Mouse (Mus musculus): ENCODE data around the gene S100a16. TPM values are rescaled to one million over a fixed set of nuclear protein-coding genes. Genes with fewer than 3 reads are reported as not detected.

Gene S100a16
- polyA plus RNA-seq, 1 experiment from 2014 or later: 22.5 TPM

- Histone ChIP-seq H3K4me2 (ENCODE audit: low read depth, low read length) (peak overlapping the region; percentile 39), H3K9me3 (ENCODE audit: control insufficient read depth, low read length) (no peaks in the 10 kb centered on the region), H3K27me3 (ENCODE audit: control insufficient read depth, insufficient read depth, low read length) (peaks cover 2% of the 10 kb centered on the region; the same call in 1 of the 2 replicates), H3K36me3 (ENCODE audit: control insufficient read depth, insufficient read depth, low read length) (no peaks in the 10 kb centered on the region), H3K27ac (ENCODE audit: low read depth, low read length) (no peak overlapping the region), H3K4me3 (ENCODE audit: low read depth, low read length) (peak overlapping the region; percentile 16), H3K9ac (replicated peaks; ENCODE audit: low read depth, low read length) (0 out of 2 replicates have a peak overlapping the region, but pooled peaks have one; percentile 4), H3K4me1 (ENCODE audit: control insufficient read depth, insufficient read depth, low read length) (peaks cover 8% of the 10 kb centered on the region)
- no peak; the same call in 1 of the 2 replicates for ATAC-seq (ENCODE audit: low read depth)
- under 1% methylated on average over 10 of the region's 10 CpGs for WGBS
Observed at GRCm38 (mm10) chr3:90514691-90515090, 22.4 kb upstream of the S100a16 start.

- Histone ChIP-seq H3K9ac (replicated peaks; ENCODE audit: low read depth, low read length) (no peak overlapping the region), H3K4me3 (ENCODE audit: low read depth, low read length) (peak overlapping the region; percentile 16), H3K9me3 (ENCODE audit: control insufficient read depth, low read length) (no peaks in the 10 kb centered on the region), H3K27ac (ENCODE audit: low read depth, low read length) (no peak overlapping the region), H3K36me3 (ENCODE audit: control insufficient read depth, insufficient read depth, low read length) (no peaks in the 10 kb centered on the region), H3K4me1 (ENCODE audit: control insufficient read depth, insufficient read depth, low read length) (peaks cover 8% of the 10 kb centered on the region), H3K4me2 (ENCODE audit: low read depth, low read length) (peak overlapping the region; percentile 39), H3K27me3 (ENCODE audit: control insufficient read depth, insufficient read depth, low read length) (peaks cover 2% of the 10 kb centered on the region; the same call in 1 of the 2 replicates)
- 63% methylated on average over 1 of the region's 1 CpGs for WGBS
- ATAC-seq (ENCODE audit: low read depth): no peak
Observed at GRCm38 (mm10) chr3:90515242-90515641, 21.8 kb upstream of the S100a16 start.

- Histone ChIP-seq H3K9ac (replicated peaks; ENCODE audit: low read depth, low read length) (no peak overlapping the region), H3K27ac (ENCODE audit: low read depth, low read length) (no peak overlapping the region), H3K27me3 (ENCODE audit: control insufficient read depth, insufficient read depth, low read length) (peaks cover 2% of the 10 kb centered on the region; the same call in 1 of the 2 replicates), H3K4me1 (ENCODE audit: control insufficient read depth, insufficient read depth, low read length) (peaks cover 8% of the 10 kb centered on the region), H3K9me3 (ENCODE audit: control insufficient read depth, low read length) (no peaks in the 10 kb centered on the region), H3K36me3 (ENCODE audit: control insufficient read depth, insufficient read depth, low read length) (no peaks in the 10 kb centered on the region), H3K4me3 (ENCODE audit: low read depth, low read length) (no peak overlapping the region), H3K4me2 (ENCODE audit: low read depth, low read length) (no peak overlapping the region)
- ATAC-seq (ENCODE audit: low read depth): no peak
- 89% methylated on average over 4 of the region's 4 CpGs for WGBS
Observed at GRCm38 (mm10) chr3:90515789-90516188, 21.3 kb upstream of the S100a16 start.

- H3K27ac ChIP-seq (ENCODE audit: low read depth, low read length): no peak overlapping the region
- no peaks in the 10 kb centered on the region for H3K36me3 ChIP-seq (ENCODE audit: control insufficient read depth, insufficient read depth, low read length)
- ATAC-seq (ENCODE audit: low read depth): no peak
- 90% methylated on average over 4 of the region's 4 CpGs for WGBS
- no peak overlapping the region for H3K9ac ChIP-seq (replicated peaks; ENCODE audit: low read depth, low read length)
- no peak overlapping the region for H3K4me2 ChIP-seq (ENCODE audit: low read depth, low read length)
- peaks cover 8% of the 10 kb centered on the region for H3K4me1 ChIP-seq (ENCODE audit: control insufficient read depth, insufficient read depth, low read length)
- peaks cover 2% of the 10 kb centered on the region; the same call in 1 of the 2 replicates for H3K27me3 ChIP-seq (ENCODE audit: control insufficient read depth, insufficient read depth, low read length)
- H3K9me3 ChIP-seq (ENCODE audit: control insufficient read depth, low read length): no peaks in the 10 kb centered on the region
- H3K4me3 ChIP-seq (ENCODE audit: low read depth, low read length): no peak overlapping the region
Observed at GRCm38 (mm10) chr3:90517711-90518110, 19.3 kb upstream of the S100a16 start.

- H3K4me3 ChIP-seq (ENCODE audit: low read depth, low read length): no peak overlapping the region
- 65% methylated on average over 4 of the region's 4 CpGs for WGBS
- no peaks in the 10 kb centered on the region for H3K36me3 ChIP-seq (ENCODE audit: control insufficient read depth, insufficient read depth, low read length)
- no peak overlapping the region for H3K27ac ChIP-seq (ENCODE audit: low read depth, low read length)
- H3K9me3 ChIP-seq (ENCODE audit: control insufficient read depth, low read length): no peaks in the 10 kb centered on the region
- ATAC-seq (ENCODE audit: low read depth): no peak
- H3K27me3 ChIP-seq (ENCODE audit: control insufficient read depth, insufficient read depth, low read length): no peaks in the 10 kb centered on the region
- H3K4me2 ChIP-seq (ENCODE audit: low read depth, low read length): no peak overlapping the region
- H3K9ac ChIP-seq (replicated peaks; ENCODE audit: low read depth, low read length): no peak overlapping the region
- H3K4me1 ChIP-seq (ENCODE audit: control insufficient read depth, insufficient read depth, low read length): no peaks in the 10 kb centered on the region
Observed at GRCm38 (mm10) chr3:90525421-90525820, 11.6 kb upstream of the S100a16 start.

GRCm38 (mm10) chr3:90526076-90526475, 11.0 kb upstream of the S100a16 start:
- 80% methylated on average over 2 of the region's 2 CpGs for WGBS
- H3K9me3 ChIP-seq (ENCODE audit: control insufficient read depth, low read length): no peaks in the 10 kb centered on the region
- H3K4me3 ChIP-seq (ENCODE audit: low read depth, low read length): no peak overlapping the region
- no peak for ATAC-seq (ENCODE audit: low read depth)
- H3K4me2 ChIP-seq (ENCODE audit: low read depth, low read length): no peak overlapping the region
- H3K36me3 ChIP-seq (ENCODE audit: control insufficient read depth, insufficient read depth, low read length): no peaks in the 10 kb centered on the region
- no peak overlapping the region for H3K27ac ChIP-seq (ENCODE audit: low read depth, low read length)
- H3K9ac ChIP-seq (replicated peaks; ENCODE audit: low read depth, low read length): no peak overlapping the region
- H3K4me1 ChIP-seq (ENCODE audit: control insufficient read depth, insufficient read depth, low read length): no peaks in the 10 kb centered on the region
- H3K27me3 ChIP-seq (ENCODE audit: control insufficient read depth, insufficient read depth, low read length): no peaks in the 10 kb centered on the region

- ATAC-seq (ENCODE audit: low read depth): no peak
- 71% methylated on average over 5 of the region's 5 CpGs for WGBS
- H3K9me3 ChIP-seq (ENCODE audit: control insufficient read depth, low read length): no peaks in the 10 kb centered on the region
- no peak within 1 kb of the TSS for H3K9ac ChIP-seq (replicated peaks; ENCODE audit: low read depth, low read length)
- H3K27me3 ChIP-seq (ENCODE audit: control insufficient read depth, insufficient read depth, low read length): no peaks in the 10 kb centered on the region
- no peak within 1 kb of the TSS for H3K4me2 ChIP-seq (ENCODE audit: low read depth, low read length)
- no peaks in the 10 kb centered on the region for H3K36me3 ChIP-seq (ENCODE audit: control insufficient read depth, insufficient read depth, low read length)
- no peak within 1 kb of the TSS for H3K27ac ChIP-seq (ENCODE audit: low read depth, low read length)
- H3K4me1 ChIP-seq (ENCODE audit: control insufficient read depth, insufficient read depth, low read length): no peaks in the 10 kb centered on the region
- H3K4me3 ChIP-seq (ENCODE audit: low read depth, low read length): no peak within 1 kb of the TSS
Observed at GRCm38 (mm10) chr3:90526580-90526979, 10.5 kb upstream of the S100a16 start, which contains the start of gene S100a14. Gene S100a14, plus strand, starts transcription at chr3:90526856.

GRCm38 (mm10) chr3:90527291-90527873, 9.7 kb upstream of the S100a16 start:
- Histone ChIP-seq H3K27ac (ENCODE audit: low read depth, low read length) (no peak overlapping the region), H3K4me1 (ENCODE audit: control insufficient read depth, insufficient read depth, low read length) (no peaks in the 10 kb centered on the region), H3K4me3 (ENCODE audit: low read depth, low read length) (no peak overlapping the region), H3K9ac (replicated peaks; ENCODE audit: low read depth, low read length) (no peak overlapping the region), H3K4me2 (ENCODE audit: low read depth, low read length) (no peak overlapping the region), H3K27me3 (ENCODE audit: control insufficient read depth, insufficient read depth, low read length) (no peaks in the 10 kb centered on the region), H3K36me3 (ENCODE audit: control insufficient read depth, insufficient read depth, low read length) (no peaks in the 10 kb centered on the region), H3K9me3 (ENCODE audit: control insufficient read depth, low read length) (no peaks in the 10 kb centered on the region)
- WGBS: 90% methylated on average over 7 of the region's 7 CpGs
- ATAC-seq (ENCODE audit: low read depth): no peak

GRCm38 (mm10) chr3:90531713-90532112, 5.3 kb upstream of the S100a16 start:
- Histone ChIP-seq H3K9ac (replicated peaks; ENCODE audit: low read depth, low read length) (no peak overlapping the region), H3K27ac (ENCODE audit: low read depth, low read length) (no peak overlapping the region), H3K4me1 (ENCODE audit: control insufficient read depth, insufficient read depth, low read length) (no peaks in the 10 kb centered on the region), H3K27me3 (ENCODE audit: control insufficient read depth, insufficient read depth, low read length) (no peaks in the 10 kb centered on the region), H3K4me2 (ENCODE audit: low read depth, low read length) (no peak overlapping the region), H3K4me3 (ENCODE audit: low read depth, low read length) (no peak overlapping the region), H3K9me3 (ENCODE audit: control insufficient read depth, low read length) (no peaks in the 10 kb centered on the region), H3K36me3 (ENCODE audit: control insufficient read depth, insufficient read depth, low read length) (no peaks in the 10 kb centered on the region)
- 78% methylated on average over 5 of the region's 5 CpGs for WGBS
- ATAC-seq (ENCODE audit: low read depth): no peak

Data from neural tube, embryonic 14.5 days (tissue).